Mouse (Mus musculus): ENCODE measurements at regions not wholly inside any gene's neighbourhood (a gene's known extent, or its start where the extent isn't known, plus 50 kb on each side); places are given as distances from the start of the nearest gene placed in this dataset.

- no peak for DNase-seq (ENCODE audit: low read depth, low spot score)
Observed at GRCm38 (mm10) chr13:60123964-60124363, 53.2 kb downstream of the Gas1 start.

GRCm38 (mm10) chr13:60123174-60123587 lies 54.0 kb downstream of the Gas1 start:
- DNase-seq (ENCODE audit: low read depth, low spot score) = no peak

- DNase-seq (ENCODE audit: low read depth, low spot score) = no peak
Observed at GRCm38 (mm10) chr13:60122341-60123173, 54.6 kb downstream of the Gas1 start.

- no peak for DNase-seq (ENCODE audit: low read depth, low spot score)
Observed at GRCm38 (mm10) chr13:60111465-60111864, 65.7 kb downstream of the Gas1 start.

- DNase-seq (ENCODE audit: low read depth, low spot score) = peak; percentile 82
Observed at GRCm38 (mm10) chr13:60110079-60110846, 66.9 kb downstream of the Gas1 start.

- DNase-seq (ENCODE audit: low read depth, low spot score) = no peak
Observed at GRCm38 (mm10) chr13:60105286-60105685, 71.9 kb downstream of the Gas1 start.

GRCm38 (mm10) chr13:60101651-60102050 lies 75.5 kb downstream of the Gas1 start:
- DNase-seq (ENCODE audit: low read depth, low spot score) = no peak

GRCm38 (mm10) chr13:60100130-60101112 lies 76.7 kb downstream of the Gas1 start:
- no peak for DNase-seq (ENCODE audit: low read depth, low spot score)

- DNase-seq (ENCODE audit: low read depth, low spot score) = peak; percentile 57
Observed at GRCm38 (mm10) chr13:60099469-60100129, 77.6 kb downstream of the Gas1 start.

- no peak for DNase-seq (ENCODE audit: low read depth, low spot score)
Observed at GRCm38 (mm10) chr13:60098394-60098793, 78.8 kb downstream of the Gas1 start.

GRCm38 (mm10) chr13:60097776-60098175 lies 79.4 kb downstream of the Gas1 start:
- DNase-seq (ENCODE audit: low read depth, low spot score) = no peak

GRCm38 (mm10) chr13:60086657-60087056 lies 90.5 kb downstream of the Gas1 start:
- no peak for DNase-seq (ENCODE audit: low read depth, low spot score)

GRCm38 (mm10) chr13:60084975-60085374 lies 92.2 kb downstream of the Gas1 start:
- DNase-seq (ENCODE audit: low read depth, low spot score) = peak; percentile 33

- no peak for DNase-seq (ENCODE audit: low read depth, low spot score)
Observed at GRCm38 (mm10) chr13:60084290-60084689, 92.9 kb downstream of the Gas1 start.

GRCm38 (mm10) chr13:60080113-60080512 lies 97.1 kb downstream of the Gas1 start:
- DNase-seq (ENCODE audit: low read depth, low spot score) = no peak

- DNase-seq (ENCODE audit: low read depth, low spot score) = peak; percentile 11
Observed at GRCm38 (mm10) chr13:60078331-60079050, 98.7 kb downstream of the Gas1 start.

GRCm38 (mm10) chr13:60076147-60076800 lies 100.9 kb downstream of the Gas1 start:
- DNase-seq (ENCODE audit: low read depth, low spot score) = no peak

GRCm38 (mm10) chr13:60071595-60071994 lies 105.6 kb downstream of the Gas1 start:
- no peak for DNase-seq (ENCODE audit: low read depth, low spot score)

- no peak for DNase-seq (ENCODE audit: low read depth, low spot score)
Observed at GRCm38 (mm10) chr13:60069196-60069595, 108.0 kb downstream of the Gas1 start.

- DNase-seq (ENCODE audit: low read depth, low spot score) = no peak
Observed at GRCm38 (mm10) chr13:60067325-60067724, 109.8 kb downstream of the Gas1 start.
